Mouse (Mus musculus) heart, postnatal 14 days (tissue): ENCODE measurements around the gene Lrcol1. TPM values are rescaled to one million over a fixed set of nuclear protein-coding genes. Genes with fewer than 3 reads are reported as not detected.

Experiments
- DNase-seq, 2 experiments: peaks; one replicate each; pipeline ENCODE4 v3.0.0; 2021 to 2022
- intact Hi-C: fragments of 180-260 bp; cut with DNase I; formaldehyde crosslinking; loops from one replicate; pipeline ENCODE4 v1.15.1; 2025
- long read RNA-seq, 2 experiments: library from polyadenylated mRNA; stranded (forward); transcript quantifications; one replicate each; pipeline ENCODE4 v2.0.0; 2021
- total RNA-seq, 2 experiments: library from RNA; stranded (reverse); gene quantifications; 2 replicates each; pipeline ENCODE4 v1.2.3; 2021

The Lrcol1 gene
- not detected for total RNA-seq
- long read RNA-seq, experiment 1 = 0 reads
- long read RNA-seq, experiment 2 = 0 reads

DNA sequence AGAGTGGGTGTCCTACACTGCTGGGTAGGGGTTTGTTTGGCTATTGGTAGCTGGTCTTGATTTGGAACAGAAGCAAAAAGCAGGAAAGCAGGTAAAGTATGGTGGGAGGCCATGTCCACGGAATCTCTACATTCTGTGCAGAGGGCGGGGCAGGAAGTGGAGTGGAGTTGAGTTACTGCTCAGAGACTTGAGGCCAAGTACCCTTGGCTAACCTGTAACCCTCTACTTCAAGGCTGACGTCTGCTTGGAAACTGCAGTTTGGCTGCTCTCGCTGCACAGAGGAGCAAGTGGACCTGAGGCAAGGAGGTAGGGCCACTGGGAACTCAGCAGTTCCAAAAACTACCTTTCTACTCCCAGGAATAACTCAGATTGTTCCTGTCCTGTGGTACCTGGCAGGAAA is at the start of gene Lrcol1:
TSS of gene Lrcol1 (plus strand) at position 207 of the 400 bp plus-strand sequence.
- intact Hi-C loops = no loop called here

GRCm38 (mm10) chr5:110296637-110297036 is 47.9 kb upstream of the Lrcol1 start:
- no peak for DNase-seq
- intact Hi-C loops = no loop called here

More for the DNA sequence above, at the start of gene Lrcol1:
- no peak for DNase-seq

- intact Hi-C loops = no loop called here
- no peak for DNase-seq
These were observed 43.9 kb upstream of the Lrcol1 start for GRCm38 (mm10) chr5:110300591-110300990.

DNA sequence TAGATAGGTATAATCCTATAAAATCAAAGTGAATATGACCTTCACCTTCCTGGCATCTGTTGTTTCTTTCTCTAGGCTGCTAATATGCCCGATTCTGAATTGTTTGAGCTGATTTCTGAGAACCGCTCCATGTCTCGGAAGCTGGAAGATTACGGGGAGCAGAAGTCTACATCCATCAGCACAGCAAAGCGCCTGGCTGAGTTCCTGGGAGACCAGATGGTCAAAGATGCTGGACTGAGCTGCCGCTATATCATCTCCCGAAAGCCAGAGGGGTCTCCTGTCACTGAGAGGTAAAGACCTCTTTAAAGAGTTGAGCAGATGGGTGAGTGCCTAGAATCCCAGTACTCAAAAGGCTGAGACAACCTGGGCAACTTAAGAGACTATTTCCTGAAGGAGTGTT is 35.7 kb upstream of the Lrcol1 start:
- DNase-seq = no peak
- intact Hi-C loops = no loop called here

- DNase-seq = no peak
- intact Hi-C loops = no loop called here
These were observed 31.4 kb upstream of the Lrcol1 start for GRCm38 (mm10) chr5:110313127-110313526.

DNA sequence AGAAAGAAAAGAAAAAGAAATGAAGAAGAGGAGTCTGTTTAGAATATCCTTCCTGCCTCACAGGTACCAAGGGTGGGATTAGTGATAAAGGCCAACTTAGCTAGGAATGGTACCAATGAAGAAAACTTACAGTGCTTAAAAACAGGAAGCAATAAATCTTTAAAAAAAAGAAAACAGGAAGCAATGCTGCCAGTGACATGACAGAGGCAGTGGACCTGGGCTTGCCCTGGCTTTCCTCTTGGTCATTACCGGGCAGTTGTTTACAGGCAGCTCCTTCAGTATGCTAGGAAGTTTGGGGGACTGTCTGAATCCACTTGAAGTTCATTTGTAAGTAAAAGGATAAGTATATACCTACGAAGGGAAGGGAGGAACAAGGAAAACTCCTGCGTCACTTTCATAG is 14.0 kb upstream of the Lrcol1 start:
- DNase-seq = no peak
- intact Hi-C loops = no loop called here

DNA sequence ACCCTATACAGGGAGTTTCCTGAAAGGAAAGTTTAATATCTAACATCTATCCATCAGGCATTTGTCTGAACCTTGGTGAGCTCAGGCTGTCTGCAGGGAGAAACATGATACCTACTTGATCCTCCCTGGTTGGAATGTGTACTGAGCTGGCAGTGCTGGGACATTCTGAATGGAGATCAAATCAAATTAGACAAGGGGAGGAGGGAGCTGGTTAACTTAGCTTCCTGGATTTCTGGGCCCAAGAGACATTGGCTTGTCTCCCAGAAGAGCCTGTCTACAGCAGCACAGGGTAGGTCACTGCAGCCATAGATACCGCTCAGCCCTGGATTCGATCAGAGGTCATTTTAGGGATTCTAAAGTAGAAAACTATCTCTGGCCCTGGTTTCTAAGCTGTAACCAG is 5.7 kb upstream of the Lrcol1 start:
- peak in 1 of 2 experiments; percentile 17 for DNase-seq
- intact Hi-C loops = no loop called here

- intact Hi-C loops = no loop called here
- DNase-seq = peak; percentile 18 to 39
These were observed 1.8 kb upstream of the Lrcol1 start, which contains the start of gene P2rx2 for GRCm38 (mm10) chr5:110342648-110343284. Gene P2rx2, minus strand, starts transcription at chr5:110343212.

- intact Hi-C loops = no loop called here
- no peak for DNase-seq
These were observed 1.0 kb downstream of the Lrcol1 start for GRCm38 (mm10) chr5:110345553-110345952.

DNA sequence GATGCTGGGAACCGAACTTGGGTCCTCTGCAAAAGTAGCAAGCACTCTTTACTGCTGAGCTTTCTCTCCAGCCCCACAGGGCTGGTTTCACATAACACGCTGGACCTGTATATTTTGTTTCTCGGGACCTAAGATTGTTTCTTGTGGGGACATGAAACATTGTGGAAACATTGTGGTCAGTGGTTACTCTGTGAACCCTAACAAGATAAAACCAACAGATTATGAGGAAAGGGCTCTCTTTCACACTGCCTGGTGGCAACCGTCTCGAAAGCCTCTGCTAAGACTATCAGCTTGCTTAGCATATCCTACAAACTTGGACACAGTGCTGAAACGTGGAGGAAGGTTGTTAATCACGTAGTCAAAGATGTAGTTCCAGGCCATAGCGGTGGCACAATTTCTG is 2.5 kb downstream of the Lrcol1 start:
- intact Hi-C loops = no loop called here
- no peak for DNase-seq

- DNase-seq = peak in 1 of 2 experiments; percentile 49
- intact Hi-C loops = no loop called here
These were observed 10.2 kb downstream of the Lrcol1 start for GRCm38 (mm10) chr5:110354716-110355115.

GRCm38 (mm10) chr5:110357531-110358179 is 13.1 kb downstream of the Lrcol1 start:
- intact Hi-C loops = loop anchor here (1.0 to 2.0 kb wide), 2 partner anchors 71 to 279 kb away; no protein-coding TSS in a partner anchor
- DNase-seq = peak; percentile 76 to 89

GRCm38 (mm10) chr5:110361465-110361864 is 16.9 kb downstream of the Lrcol1 start:
- no peak for DNase-seq
- intact Hi-C loops = no loop called here

DNA sequence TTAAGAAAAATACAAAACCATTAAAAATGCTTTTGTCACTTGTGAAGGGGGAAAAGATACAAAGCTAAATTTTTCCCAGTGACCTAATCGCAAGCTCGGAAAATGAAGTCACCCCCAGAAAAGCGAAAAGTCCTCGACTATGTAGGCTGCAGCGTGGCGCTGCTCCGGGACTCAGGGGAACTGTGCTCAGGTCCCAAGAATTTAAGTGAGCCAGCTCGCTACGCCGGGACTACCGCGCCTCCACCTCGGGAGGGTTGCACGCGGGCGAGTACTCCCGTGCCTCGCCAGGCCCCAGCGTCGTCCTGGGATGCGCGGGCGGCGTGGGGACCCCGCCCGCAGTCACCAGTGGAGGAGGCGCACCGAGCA is 18.3 kb downstream of the Lrcol1 start:
- no peak for DNase-seq
- intact Hi-C loops = no loop called here

DNA sequence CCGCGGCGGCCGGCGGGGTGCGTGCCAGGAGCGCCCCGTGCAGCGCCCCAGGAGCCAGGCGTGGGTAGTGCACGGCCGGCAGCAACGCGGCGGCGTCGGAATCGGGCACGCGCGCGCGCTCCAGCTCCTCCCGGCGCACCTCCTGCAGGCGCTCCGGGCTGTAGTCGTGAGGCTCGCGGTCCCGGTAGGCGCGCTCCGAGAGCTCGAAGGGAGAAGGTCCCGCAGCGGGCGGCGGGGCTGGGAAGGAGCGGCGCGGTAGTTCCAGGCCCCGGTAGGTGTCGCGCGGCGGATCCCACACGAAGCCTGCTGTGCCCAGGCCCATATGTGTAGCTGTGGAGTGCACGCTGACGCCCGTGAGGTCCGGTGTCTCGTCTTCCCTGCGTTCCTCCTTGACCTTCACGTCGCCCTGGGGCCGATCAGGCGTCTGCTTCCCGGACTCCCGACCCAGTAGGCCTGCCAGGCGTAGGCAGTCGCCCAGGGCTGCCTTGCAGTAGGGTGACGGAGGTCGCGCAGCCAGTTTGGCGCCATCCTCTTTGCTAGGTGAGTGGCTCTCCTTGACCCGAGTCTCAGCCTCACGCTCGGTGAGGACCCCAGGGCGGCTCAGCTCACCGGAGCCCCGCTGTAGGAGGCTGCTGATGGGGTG is 18.8 kb downstream of the Lrcol1 start:
- DNase-seq = peak; percentile 85 to 88
- intact Hi-C loops = no loop called here

- intact Hi-C loops = no loop called here
- no peak for DNase-seq
These were observed 19.5 kb downstream of the Lrcol1 start for GRCm38 (mm10) chr5:110363822-110364545.

- intact Hi-C loops = loop anchor here (2.0 kb wide), 1 partner anchor 58 kb away; no protein-coding TSS in a partner anchor
- peak; percentile 74 to 83 for DNase-seq
These were observed 32.4 kb downstream of the Lrcol1 start for GRCm38 (mm10) chr5:110376802-110377433.

DNA sequence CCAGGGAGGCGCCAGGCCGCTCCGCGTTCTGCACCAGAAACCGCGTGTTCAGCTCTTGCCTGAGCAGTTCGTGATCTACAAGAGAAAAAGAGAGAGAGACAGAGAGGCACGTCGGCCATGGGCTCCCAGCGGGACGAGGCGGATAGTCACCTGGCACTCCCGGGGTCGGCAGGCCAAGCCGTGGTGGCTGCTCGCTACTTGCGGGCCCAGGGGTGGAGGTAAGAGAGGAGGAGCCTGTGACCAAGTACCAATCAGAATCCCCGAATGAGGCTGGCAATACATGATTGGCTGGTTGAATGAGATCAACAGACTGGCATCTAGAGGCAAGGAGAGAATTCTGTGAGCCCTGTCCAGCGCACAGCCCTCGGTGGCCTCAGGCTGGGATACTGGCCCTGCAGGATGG is 33.7 kb downstream of the Lrcol1 start:
- intact Hi-C loops = no loop called here
- DNase-seq = no peak

DNA sequence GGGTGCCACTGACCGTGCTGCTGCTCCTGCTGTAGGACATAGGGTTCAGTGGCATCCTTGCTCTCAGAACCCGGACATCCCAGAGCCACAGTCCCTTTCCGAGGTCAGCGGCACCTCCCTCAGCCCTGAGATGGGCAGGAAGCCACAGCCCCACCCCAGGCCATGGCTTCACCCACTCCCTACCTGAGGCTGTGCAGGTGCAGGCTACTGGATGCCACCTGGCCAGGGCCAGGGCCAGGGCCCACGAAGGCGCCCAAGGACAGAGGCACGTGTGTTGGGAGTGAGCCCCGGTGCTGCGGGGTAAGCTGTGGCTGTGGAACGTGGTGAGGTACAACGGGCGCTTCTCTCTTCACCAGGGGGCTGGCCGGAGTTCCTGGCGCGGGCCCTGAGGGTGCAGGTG is 34.6 kb downstream of the Lrcol1 start:
- DNase-seq = no peak
- intact Hi-C loops = no loop called here

GRCm38 (mm10) chr5:110379823-110380222 is 35.3 kb downstream of the Lrcol1 start:
- intact Hi-C loops = no loop called here

More at GRCm38 (mm10) chr5:110379823-110380222, 35.3 kb downstream of the Lrcol1 start:
- DNase-seq = no peak
